Mouse (Mus musculus) kidney, postnatal 0 days (tissue): ENCODE data around the gene Gm47985. TPM values are rescaled to one million over a fixed set of nuclear protein-coding genes. Genes with fewer than 3 reads are reported as not detected.

Experiments used
- ATAC-seq: fragments of 200-750 bp; cut with Nextera tagmentation; replicated peaks from 2 replicates; pipeline ENCODE4 v1.8.0; 2017; ENCODE audit warnings: low read depth, moderate number of reproducible peaks, moderate TSS enrichment, moderate library complexity; ENCODE audit not compliant: low FRiP score
- DNase-seq: peaks from one replicate; pipeline ENCODE4 v3.0.0-alpha.2; 2016; ENCODE audit warnings: low spot score
- H3K27ac ChIP-seq: fragments of 300-500 bp; sonication (generic); 2 replicates; pipeline ENCODE4 v1.5.1; 2014; ENCODE audit warnings: mild to moderate bottlenecking
- H3K27me3 ChIP-seq: fragments of 300-500 bp; sonication (generic); 2 replicates; pipeline ENCODE4 v1.6.1; 2014; ENCODE audit warnings: low read length, mixed read lengths; ENCODE audit not compliant: insufficient read depth
- H3K36me3 ChIP-seq: fragments of 300-500 bp; sonication (generic); 2 replicates; pipeline ENCODE4 v1.6.1; 2014; ENCODE audit warnings: low read length, mixed read lengths; ENCODE audit not compliant: insufficient read depth
- H3K4me1 ChIP-seq: fragments of 300-500 bp; sonication (generic); replicated peaks from 2 replicates; pipeline ENCODE4 v1.6.1; 2014; ENCODE audit warnings: antibody characterized with exemption, low read length, mixed read lengths; ENCODE audit not compliant: insufficient read depth
- H3K4me2 ChIP-seq: fragments of 300-500 bp; sonication (generic); 2 replicates; pipeline ENCODE4 v1.6.1; 2014; ENCODE audit warnings: mild to moderate bottlenecking, low read length, moderate library complexity, mixed read lengths
- H3K4me3 ChIP-seq: fragments of 300-500 bp; sonication (generic); replicated peaks from 2 replicates; pipeline ENCODE4 v1.5.1; 2014; ENCODE audit warnings: low read depth, low read length
- H3K9ac ChIP-seq: fragments of 300-500 bp; sonication (generic); 2 replicates; pipeline ENCODE4 v1.6.1; 2014; ENCODE audit warnings: low read depth, low read length
- H3K9me3 ChIP-seq: fragments of 300-500 bp; sonication (generic); replicated peaks from 2 replicates; pipeline ENCODE4 v1.6.1; 2016; ENCODE audit warnings: low read length, inconsistent platforms, mixed read lengths
- CTCF ChIP-seq: IDR thresholded peaks from 2 replicates; pipeline ENCODE4 v1.5.1; 2016; ENCODE audit warnings: antibody characterized with exemption, low read depth, mild to moderate bottlenecking, moderate library complexity
- WGBS: fragments of 180-500 bp; shearing (Covaris S2); extraction: QIAGEN DNeasy Blood & Tissue Kit; methylation state at CpG from one replicate; pipeline ENCODE4 v1.1.7; 2014; 5-methylcytosine and 5-hydroxymethylcytosine counted together
- polyA plus RNA-seq: library from polyadenylated mRNA; unstranded; fragments of >200 nt; fragmentation: Nextera tagmentation; extraction: Ambion mirVana; gene quantifications from 2 replicates; pipeline ENCODE4 v1.2.1, GENCODE M21; 2015

Gm47985 gene
- polyA plus RNA-seq, 1 experiment from 2014 or later: 0.46 TPM

DNA sequence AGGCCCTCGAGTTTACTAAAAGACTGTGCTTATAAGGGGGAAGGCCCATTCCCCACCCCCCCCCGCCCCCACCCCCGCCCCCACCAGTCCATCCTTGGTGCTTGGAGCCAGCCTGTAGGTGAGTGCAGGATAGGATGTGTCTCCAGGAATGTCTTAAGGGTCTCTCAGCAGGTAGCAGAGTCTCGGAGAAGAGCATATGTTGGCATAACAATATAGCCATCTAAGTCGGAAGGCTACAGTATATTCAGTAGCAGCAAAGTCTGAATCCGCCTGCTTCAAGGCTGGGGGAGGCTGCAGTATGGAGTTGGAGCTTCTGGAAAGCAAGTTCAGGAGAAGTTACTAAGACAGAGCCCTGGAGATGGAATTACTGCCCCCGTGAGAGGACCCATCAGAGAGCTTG lies 37.8 kb downstream of the Gm47985 start:
- no peak for DNase-seq
- ATAC-seq: no peak
- Histone ChIP-seq H3K9me3 (no peaks in the 10 kb centered on the region), H3K4me2 (no peak overlapping the region), H3K4me3 (no peak overlapping the region), H3K27ac (no peak overlapping the region), H3K9ac (no peak overlapping the region), H3K4me1 (0 out of 2 replicates have a peak, but pooled peaks cover 5% of the 10 kb centered on the region), H3K36me3 (no peaks in the 10 kb centered on the region), H3K27me3 (no peaks in the 10 kb centered on the region)
- no peak for TF ChIP-seq CTCF
- 79% methylated on average over 7 of the region's 7 CpGs for WGBS

DNA sequence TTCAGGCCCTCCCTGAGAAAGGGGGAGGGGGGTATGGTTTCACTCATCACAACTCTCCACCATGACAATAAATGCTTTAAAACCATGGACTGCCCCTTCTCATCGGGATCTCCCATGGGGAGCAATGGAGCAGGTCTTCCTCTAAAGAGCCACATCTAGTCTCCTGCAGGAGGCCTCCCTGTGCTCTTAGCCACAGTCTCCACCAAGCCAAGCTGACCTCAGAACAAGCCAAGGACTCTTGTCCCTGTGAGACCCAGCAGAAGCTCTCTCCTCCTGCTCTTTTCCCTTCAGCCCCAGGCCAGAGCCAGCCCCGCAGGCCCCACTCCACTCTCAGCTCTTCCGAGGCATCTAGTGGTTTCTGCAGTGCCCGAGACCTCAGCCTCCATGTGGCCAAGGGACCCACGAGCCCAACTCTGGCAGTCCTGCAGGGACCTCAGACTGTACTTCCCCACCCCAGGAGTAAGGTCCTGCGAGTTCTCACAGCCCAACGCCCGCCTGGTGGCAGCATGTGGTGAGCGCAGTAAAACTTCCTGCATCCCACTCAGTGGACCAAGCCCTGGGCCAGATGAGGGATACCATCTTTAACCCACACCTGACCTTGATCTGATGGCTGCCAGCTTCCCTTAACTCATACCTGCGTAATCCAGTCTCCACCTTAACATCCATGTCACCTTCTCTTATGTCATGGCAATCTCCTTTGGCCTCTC lies 40.4 kb downstream of the Gm47985 start:
- no peaks in the 10 kb centered on the region for H3K9me3 ChIP-seq
- no peak overlapping the region for H3K4me2 ChIP-seq
- no peaks in the 10 kb centered on the region for H3K4me1 ChIP-seq
- DNase-seq (no peak), ATAC-seq (no peak)
- H3K27ac ChIP-seq: no peak overlapping the region
- 89% methylated on average over 10 of the region's 10 CpGs for WGBS
- TF ChIP-seq CTCF: no peak
- no peaks in the 10 kb centered on the region for H3K36me3 ChIP-seq
- H3K9ac ChIP-seq: no peak overlapping the region
- no peaks in the 10 kb centered on the region for H3K27me3 ChIP-seq
- no peak overlapping the region for H3K4me3 ChIP-seq

DNA sequence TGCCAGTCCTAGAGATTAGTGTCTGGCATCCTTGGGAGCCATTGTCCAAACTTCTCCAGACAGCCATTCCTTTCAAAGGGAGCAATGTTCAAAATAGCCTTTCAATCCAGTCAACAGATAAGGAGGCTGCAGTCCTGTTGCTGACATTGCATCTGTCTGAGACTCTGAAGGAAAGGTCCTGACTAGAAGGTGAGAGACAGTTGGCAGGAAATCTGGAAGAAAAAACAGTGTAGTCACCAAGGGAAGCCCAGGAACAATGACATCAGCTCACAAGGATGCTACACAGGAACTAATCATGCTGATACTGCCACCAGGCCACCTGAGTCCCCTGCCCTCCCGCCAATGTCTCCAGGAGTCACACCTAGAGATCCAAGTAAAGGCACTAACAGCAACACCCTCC lies 41.0 kb downstream of the Gm47985 start:
- H3K4me3 ChIP-seq: no peak overlapping the region
- ATAC-seq (no peak), DNase-seq (no peak)
- no peak overlapping the region for H3K4me2 ChIP-seq
- no peaks in the 10 kb centered on the region for H3K36me3 ChIP-seq
- H3K27me3 ChIP-seq: no peaks in the 10 kb centered on the region
- 72% methylated on average over 1 of the region's 1 CpGs for WGBS
- TF ChIP-seq CTCF: no peak
- H3K4me1 ChIP-seq: no peaks in the 10 kb centered on the region
- H3K9me3 ChIP-seq: no peaks in the 10 kb centered on the region
- no peak overlapping the region for H3K9ac ChIP-seq
- H3K27ac ChIP-seq: no peak overlapping the region

DNA sequence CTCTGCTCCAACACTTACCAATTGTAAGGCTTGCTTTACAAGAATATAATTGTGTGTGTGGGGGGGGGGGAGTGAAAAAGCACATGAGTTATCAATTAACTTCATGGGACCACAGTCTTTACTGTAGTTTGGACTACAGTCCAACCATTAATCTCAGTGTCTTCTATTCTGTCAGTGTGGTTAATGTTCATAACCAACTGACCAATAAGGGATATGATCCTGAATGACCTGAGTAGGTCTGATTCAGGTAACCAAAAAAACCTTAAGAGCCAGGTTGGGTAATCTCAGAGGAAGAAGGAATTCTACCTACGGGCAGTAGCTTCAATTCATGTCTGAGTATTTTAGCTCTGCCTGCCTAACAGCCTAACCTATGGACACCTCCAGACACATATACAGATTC lies 42.2 kb downstream of the Gm47985 start:
- ATAC-seq: peak; percentile 90
- no peak overlapping the region for H3K9ac ChIP-seq
- WGBS: 78% methylated on average over 1 of the region's 1 CpGs
- H3K4me2 ChIP-seq: no peak overlapping the region
- no peaks in the 10 kb centered on the region for H3K4me1 ChIP-seq
- no peak overlapping the region for H3K4me3 ChIP-seq
- TF ChIP-seq CTCF: no peak
- no peak overlapping the region for H3K27ac ChIP-seq
- DNase-seq: no peak
- H3K27me3 ChIP-seq: no peaks in the 10 kb centered on the region
- H3K9me3 ChIP-seq: no peaks in the 10 kb centered on the region
- no peaks in the 10 kb centered on the region for H3K36me3 ChIP-seq

DNA sequence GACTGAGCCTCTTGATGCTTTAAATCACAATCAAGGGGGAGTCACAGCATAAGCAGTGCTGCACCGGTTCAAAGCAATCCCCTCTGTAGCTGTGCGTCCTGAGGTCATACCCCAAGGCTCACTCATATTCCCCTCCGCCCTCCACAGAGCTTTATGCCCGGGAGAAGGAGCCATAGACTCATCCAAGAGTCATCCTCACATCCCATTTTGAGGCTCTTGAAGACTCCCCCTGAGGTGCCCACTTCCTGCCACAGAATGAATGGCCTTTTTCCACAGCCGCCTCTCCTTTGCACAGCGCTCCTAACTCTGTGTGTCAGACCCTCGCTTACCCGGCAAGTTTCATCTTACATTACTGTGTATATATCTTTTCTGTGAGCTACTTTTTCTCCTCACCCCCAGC lies 45.2 kb downstream of the Gm47985 start:
- no peak overlapping the region for H3K27ac ChIP-seq
- H3K4me2 ChIP-seq: no peak overlapping the region
- no peaks in the 10 kb centered on the region for H3K9me3 ChIP-seq
- no peak overlapping the region for H3K4me3 ChIP-seq
- no peak overlapping the region for H3K9ac ChIP-seq
- no peak for ATAC-seq
- H3K36me3 ChIP-seq: no peaks in the 10 kb centered on the region
- TF ChIP-seq CTCF: no peak
- H3K4me1 ChIP-seq: no peaks in the 10 kb centered on the region
- 55% methylated on average over 8 of the region's 8 CpGs for WGBS
- DNase-seq: no peak
- H3K27me3 ChIP-seq: no peaks in the 10 kb centered on the region

DNA sequence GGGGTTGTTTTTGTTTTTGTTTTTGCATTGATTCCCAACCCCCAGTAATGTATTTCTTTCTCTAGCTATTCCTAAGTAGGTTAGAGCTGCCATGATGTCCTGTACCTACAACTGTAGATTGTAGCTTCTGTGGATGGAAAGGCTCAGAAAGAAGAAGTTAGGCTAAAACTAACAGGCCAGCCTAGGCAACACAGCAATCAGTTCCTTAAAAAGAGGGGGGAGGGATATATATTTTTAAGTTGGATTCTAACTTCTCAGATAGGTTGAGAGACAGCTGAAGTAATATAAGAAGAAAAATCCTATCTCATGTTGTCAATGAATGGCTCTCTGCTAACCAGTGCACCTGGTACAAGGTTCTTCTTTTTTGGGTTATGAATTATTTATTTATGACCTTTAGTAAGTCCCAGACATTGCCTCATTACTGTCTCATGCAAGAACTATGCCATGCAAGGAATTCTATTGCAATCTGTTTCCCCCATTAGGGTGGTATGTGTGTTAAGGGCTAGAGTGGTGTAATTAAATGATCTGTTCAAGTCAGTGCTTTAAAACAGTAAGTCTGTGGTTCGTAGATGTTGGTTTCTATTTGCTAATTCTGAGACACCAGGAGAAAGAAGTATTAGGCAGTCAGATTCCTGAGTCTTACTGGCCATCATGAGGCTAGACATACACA lies 46.1 kb downstream of the Gm47985 start:
- ATAC-seq (no peak), DNase-seq (no peak)
- Histone ChIP-seq H3K9ac (no peak overlapping the region), H3K4me1 (no peaks in the 10 kb centered on the region), H3K4me2 (no peak overlapping the region), H3K27me3 (no peaks in the 10 kb centered on the region), H3K4me3 (no peak overlapping the region), H3K9me3 (no peaks in the 10 kb centered on the region), H3K27ac (no peak overlapping the region), H3K36me3 (no peaks in the 10 kb centered on the region)
- TF ChIP-seq CTCF: no peak
- 71% methylated on average over 1 of the region's 1 CpGs for WGBS
